Mouse (Mus musculus) embryo, embryonic 10 days (tissue): Measurements from ENCODE around the gene Myom3.

Experiments
- DNase-seq: peaks from one replicate; pipeline ENCODE4 v3.0.0-alpha.2; 2015; ENCODE audit warnings: low spot score

Myom3 gene

DNA sequence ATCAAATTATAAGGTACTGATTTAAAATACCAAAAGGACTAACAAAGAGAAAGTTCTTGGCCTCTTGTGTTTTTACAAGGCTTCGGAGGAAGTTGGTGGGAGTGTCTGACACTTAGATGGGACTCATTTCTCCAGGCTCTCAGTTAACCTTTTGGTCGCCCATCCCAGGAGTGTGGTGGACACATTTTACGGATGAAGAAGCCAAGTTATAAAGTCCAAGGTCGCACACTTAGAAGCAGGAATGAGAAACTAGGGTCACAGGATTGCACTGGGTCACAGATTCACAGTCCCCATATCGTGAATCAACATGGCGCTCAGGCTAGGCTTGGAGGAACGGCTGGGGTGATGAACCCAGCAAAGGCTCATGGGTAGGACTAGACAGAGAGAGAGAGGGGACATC lies 2.1 kb downstream of the Myom3 start:
- no peak for DNase-seq

DNA sequence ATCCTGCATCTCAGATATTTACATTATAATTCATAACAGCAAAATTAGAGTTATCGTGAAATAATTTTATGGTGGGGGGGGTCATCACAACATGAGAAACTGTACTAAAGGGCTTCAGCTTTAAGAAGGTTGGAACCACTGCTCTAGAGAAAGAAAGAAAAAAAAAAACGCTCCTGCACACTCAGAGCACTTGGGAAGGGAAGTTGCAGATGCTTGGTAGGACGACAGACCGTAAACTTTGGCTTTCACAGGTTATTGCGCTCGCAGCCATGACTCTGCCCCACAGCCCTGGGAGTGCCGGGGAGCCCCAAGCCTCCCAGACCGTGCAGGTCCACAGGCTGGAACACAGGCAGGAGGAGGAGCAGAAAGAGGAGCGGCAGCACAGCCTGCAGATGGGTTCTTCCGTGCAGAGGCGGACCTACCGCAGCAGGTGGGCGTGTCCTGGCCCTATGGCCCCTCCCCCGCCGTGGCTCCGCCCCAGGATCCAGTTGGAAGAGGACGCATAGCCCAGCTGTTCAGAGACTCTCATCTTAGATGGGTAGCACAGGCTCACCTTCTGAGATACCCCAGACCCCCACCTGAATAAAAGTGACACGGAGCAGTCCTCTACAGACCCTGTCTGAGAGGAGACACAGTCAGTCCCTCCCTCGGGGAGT lies 2.9 kb downstream of the Myom3 start:
- DNase-seq, result peak; percentile 86

DNA sequence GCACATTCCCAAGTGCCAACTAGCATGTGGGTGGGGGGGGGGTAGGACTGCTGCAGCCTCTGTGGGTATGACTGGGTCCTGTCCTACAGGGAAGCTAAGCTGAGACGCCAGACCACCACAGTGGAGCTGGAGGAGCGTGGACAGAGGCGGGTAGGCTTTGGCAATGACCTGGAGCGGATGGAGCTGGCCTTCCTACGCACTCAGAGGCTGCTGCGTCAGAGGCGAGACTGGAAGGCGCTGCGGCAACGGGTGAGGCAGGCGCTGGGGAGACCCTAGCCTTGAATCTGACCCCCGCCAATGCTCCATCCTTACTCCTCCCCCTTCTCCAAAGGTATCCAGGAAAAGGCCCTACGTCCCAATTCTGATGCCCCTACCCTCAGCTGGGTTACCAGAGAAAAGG lies 5.2 kb downstream of the Myom3 start:
- no peak for DNase-seq

DNA sequence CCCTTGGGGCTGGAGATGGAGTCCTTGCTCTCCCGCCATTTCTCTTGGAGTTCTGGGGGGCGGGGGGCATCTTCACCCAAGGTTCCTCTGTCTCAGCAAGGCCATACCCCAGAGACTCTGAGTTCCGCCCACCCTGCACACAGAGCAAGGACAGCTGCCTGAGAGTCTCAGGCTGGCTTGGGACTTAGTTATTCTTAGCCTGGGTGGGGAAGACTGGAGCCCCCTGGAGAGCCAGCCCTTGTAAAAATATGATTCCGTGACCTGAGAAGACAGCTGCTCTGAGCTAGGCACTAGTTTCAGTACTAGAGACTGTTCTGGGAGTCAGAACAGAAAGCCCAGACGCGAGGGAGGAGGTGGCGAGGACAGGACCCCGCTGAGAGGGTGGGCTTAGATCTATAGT lies 6.2 kb downstream of the Myom3 start:
- no peak for DNase-seq

DNA sequence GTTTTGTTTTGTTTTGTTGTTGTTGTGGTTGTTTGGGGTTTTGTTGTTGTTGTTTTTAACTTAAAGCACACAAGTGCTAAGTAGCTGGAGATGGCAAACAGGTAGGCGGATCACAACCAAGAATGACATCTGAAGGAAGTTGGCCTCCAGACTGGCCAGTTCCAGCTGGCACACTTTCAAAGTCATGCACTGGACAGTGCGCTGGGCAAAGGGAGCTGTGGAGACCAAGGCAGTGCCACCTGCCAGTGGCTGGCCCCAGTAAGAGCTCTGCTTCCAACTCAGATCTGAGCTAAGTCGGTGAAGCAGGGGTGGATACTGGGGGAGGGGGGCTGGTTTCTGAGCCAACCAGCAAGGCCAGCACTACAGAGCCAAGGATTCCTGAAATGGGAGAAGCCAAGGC lies 7.5 kb downstream of the Myom3 start:
- no peak for DNase-seq

DNA sequence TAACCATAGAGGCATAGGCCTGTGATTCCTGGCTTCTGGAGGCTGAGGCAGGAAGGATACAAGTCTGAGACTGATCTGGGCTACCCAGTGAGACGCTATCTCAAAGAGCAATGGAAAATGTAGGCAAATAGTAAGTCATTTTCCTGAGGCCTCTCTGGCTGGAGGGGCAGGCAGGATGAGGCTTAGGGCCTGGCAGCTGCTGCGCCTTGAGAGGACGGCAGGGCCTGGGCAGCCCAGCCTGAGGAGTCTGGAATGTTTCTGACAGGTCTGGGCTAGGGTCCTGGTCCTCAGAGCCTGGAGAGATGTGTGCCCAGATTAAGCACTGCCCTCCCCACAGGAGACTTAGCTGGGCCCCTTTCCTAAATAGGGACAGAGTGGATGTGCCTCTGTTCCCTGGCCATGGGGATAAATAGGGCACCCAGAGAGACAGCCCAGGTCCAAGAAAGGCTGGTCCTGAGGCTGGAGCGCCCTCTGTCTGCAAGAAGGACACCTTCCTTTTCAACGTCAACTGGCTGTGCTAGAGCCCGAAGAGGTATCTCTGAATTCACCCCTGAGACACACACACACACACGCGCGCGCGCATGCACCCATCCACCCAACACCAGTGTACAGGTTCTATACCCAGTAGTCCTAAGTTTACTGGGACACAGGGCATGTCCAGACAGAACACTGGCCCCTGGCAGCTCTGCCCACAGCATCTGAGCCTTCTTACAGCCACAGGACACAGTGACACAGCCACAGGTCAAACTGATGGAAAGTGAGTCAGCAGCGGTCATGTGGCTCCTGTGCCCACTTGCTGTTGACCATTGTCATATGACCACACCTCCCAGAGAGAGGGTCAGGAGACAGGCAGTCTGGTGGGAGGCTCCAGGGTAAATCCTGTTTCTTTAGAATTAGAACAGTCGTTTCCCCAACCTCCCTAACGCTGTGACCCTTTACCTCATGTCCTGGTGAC lies 9.3 kb downstream of the Myom3 start:
- DNase-seq, result peak; percentile 69

DNA sequence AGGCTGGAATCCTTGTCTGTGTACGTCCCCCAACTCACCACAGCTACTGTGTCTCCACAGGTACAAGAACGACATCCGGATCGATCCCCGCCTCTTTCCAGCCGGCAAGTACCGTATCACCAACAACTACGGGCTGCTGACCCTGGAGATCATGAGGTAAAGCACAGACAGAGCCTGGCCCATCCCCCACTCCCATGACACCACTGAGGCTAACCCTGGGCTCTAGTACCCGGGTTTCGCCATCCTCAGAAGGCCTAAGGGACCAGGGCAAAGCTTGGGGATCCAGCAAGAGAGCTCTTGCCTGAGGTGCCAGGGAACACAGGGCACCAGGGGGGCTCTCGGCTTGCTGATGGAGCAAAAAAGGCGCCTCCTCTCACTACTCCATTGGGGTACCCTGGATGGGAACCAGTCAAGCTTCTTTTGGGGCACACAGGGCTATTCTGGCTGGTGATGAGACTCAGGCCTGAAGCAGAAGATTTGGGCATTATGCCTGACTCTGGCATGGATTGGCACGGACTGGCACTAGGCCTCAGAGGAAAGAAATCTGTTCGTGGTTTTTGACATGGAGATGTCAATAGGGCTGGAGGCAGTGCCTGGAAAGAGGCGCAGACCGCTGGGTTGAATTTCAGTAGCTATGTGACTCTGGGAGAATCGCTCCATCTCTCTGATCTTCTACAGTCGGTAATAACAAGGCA lies 11.2 kb downstream of the Myom3 start:
- no peak for DNase-seq

DNA sequence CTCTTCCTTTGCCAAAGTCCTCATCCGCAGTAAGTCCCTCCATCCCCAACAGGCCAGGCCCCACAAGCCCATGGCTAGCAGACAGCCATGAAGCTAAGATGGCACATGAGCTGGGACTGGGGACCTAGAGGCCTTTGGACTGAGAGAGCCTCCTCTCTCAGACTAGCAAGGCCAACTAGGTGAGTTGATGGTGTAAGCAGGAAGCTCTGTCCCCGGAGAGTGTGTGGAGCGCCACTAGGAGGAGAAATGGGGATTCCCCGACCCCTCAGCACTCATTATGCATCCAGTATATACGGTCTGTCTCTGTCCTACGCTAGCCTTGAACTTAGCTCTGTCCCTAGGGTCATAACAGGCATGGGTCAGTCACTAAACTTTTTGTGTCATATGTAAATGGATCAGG lies 12.1 kb downstream of the Myom3 start:
- DNase-seq, result no peak

DNA sequence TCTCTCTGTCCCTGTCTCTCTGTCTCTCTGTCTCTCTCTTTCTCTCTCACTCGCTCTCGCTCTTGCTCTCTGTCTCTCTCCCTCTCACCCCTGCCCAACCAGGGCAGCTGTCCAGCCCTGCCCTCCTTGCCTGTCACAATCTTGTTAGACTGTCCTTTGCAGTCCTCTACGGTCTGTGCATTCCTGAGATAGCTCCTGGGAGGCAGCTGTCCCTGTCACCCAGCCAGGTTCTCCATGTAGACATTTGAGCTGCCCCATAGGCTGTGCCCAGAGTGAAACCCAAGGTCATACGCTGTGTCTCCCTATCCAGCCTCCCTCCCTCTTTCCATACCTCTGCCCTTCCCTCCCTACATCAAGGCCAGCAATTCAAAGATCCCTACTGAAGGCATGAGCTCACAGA lies 13.2 kb downstream of the Myom3 start:
- DNase-seq, result no peak

DNA sequence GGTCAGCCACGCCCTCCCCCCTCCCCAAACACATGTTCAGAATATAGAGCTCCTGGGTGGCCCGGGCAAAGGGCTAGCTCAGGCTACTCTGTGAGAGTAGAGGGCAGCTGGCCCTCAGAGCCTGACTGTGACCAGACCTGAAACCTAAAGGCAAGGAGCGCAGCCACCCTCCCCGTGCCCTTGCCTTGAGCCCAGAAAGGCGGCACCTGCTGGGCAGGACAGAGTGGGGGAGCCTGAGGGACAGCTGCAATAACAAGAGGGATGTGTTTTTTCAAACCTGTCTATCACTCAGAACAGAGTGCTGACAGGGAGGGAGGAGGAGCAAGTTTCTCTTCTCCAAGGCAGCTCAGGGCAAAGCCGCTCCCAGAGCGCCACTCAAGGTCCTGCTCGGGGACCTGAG lies 15.0 kb downstream of the Myom3 start:
- peak; percentile 38 for DNase-seq

DNA sequence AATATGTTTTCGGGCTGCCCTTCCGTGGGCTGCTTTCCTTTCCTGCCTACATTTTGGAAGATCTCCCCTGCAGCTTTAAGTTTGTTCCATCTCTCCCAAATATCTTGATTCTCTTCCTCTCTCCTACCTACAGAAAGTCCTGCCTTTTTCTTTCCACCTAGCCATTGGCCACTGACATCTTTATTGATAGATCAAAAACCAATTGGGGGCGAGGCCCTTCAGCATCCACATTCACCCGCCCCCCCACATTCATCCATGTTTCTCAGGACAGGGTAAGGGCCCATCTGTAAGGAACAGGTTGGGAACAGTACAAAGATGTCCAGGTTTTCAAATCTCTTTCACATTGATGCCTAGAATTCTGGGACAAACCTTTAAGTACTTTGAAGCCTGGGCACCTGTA lies 17.3 kb downstream of the Myom3 start:
- DNase-seq, result no peak

DNA sequence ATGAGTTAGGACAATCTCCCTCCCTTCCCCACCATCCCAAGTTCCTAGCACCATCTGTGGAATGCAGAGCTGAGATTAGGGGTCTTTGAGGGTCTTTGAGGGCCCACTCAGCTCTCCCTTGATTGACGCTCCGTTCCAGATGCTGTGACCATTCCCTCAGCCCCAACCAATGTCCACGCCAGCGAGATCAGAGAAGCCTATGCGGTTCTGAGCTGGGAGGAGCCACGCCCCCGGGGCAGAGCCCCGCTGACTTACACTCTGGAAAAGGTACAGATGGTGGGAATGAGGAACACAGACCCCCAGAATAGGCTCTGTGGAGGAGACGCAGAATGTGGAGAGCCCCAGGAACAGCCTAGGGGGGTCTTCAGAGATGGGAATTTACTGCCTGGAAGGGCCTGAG lies 20.1 kb downstream of the Myom3 start:
- DNase-seq, result no peak

DNA sequence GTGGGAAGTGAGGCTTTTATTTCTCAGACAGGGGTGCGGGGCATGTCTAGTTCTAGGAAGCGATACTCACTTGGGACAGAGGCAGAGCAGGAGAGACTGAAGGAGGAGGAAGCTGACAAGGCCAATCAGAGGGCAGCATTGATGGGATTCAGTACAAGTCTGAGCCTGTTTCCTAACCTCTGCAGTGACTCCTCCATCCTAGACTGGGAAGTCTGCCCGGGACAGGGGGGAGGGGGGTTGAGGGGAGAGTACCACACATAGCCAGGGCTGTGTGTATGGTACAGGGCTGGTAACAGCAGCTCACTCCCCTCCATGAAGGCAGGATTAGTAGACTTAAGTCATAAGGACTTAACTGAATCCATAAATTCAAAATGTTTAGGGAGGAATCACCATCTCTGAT lies 20.7 kb downstream of the Myom3 start:
- DNase-seq, result no peak

DNA sequence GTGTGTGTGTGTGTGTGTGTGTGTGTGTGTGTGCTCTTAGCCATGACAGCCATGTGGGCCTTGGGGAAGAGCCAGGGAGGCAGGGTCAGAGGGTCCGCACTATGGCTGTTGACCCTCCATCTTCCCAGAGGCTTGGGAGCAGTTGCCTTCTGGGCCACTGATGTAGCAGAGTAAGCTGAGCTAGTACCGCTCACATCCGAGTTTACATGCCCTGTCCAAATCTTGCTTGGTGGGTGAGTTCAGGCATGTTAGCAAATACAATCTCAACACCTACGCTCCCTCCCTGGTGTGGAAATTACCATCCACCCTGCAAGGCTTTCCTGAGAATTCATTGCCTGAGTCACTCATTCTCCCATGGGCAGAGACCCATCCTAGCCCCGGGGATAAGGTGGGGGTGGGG lies 21.8 kb downstream of the Myom3 start:
- DNase-seq, result no peak

DNA sequence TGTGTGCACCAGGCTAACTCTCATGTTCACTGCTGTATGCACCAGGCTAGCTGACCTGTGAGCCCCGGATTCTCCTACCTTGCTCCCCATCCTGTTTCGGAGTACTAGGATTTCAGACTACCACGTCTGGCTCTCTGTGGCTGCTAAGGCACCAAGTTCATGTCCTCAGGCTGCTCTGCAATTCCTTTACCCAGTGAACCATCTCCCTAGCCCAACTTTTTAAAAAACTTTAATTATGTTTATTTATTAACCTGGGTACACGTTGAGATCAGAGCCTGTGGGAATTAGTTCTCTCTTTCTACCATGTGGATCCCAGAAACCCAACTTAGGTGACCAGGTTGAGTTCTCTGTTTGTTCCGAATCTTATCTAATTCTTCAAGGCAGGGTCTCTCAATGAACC lies 27.1 kb downstream of the Myom3 start:
- no peak for DNase-seq

DNA sequence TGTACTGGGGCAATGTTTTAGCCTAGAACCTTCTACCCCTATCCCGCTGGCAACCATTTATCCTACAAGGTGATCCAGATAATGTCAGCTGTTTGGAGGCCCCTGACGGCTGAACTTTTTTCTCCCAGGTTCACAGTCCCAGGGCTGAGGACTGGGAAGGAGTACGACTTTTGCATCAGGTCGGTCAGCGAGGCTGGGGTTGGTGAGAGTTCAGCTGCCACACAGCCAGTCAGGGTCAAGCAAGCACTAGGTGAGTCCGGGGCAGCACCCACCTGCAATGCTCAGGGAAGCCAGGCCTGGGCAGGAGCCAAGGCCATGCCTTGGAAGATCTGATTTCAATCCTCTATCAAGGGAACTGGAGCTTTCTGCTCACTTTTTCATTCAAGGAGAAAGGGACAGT lies 27.8 kb downstream of the Myom3 start:
- no peak for DNase-seq

DNA sequence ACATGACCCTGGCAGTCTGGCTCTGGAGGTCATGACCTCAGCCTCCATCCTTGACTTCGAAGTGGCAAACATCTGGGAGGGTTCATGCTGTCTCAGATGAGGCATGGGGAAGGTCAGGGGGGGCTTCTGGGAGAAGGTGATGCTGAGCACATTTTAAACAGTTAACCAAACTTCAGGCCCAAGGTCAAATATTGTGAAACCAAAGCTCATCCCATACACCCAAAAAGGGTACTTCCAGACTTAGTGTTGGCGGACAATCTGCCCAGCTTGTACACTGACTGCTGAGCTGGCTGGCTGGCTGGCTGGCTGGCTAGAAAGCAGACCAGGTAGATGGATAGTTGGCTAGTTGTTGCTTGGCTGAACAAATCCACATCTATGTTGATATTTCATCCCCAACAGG lies 29.6 kb downstream of the Myom3 start:
- DNase-seq, result no peak

DNA sequence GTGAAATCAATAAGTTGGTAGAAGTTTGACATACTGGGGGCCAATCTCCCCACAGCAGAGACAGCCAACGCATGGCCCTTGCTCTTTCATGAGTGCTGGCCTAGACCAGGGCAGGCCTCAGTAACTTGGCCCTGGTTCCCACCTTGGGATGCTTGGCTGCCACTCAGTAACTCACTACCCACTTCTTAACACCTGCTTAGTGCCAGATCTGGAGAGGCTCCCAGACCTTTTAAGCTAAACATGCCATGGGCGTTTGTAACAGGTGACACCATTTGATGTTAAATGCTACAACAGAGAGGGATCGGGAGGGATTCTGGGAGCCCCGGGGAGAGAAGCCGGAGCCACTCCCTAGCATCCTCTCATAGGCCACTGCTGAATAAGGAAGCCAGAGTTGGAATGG lies 33.3 kb downstream of the Myom3 start:
- DNase-seq, result no peak

DNA sequence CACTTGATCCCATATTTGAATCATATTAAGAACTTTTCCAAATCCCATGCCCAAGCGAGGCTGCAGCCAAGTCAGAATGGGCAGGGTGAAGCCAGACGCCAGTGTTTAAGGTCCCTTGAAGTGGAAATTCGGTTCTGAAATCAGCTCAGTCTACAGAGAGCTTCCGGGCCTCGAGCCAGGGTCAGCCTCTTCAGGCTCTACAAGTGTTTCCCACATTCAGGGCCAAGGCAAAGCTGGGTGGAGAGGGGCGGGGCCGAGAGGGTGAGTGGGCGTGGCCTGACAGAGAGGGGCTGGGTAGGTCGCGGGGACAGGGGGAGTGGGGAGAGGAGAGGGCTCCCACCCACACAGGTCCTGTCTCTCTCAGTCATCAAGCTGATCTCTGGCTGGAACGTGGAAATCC lies 38.4 kb downstream of the Myom3 start:
- no peak for DNase-seq

DNA sequence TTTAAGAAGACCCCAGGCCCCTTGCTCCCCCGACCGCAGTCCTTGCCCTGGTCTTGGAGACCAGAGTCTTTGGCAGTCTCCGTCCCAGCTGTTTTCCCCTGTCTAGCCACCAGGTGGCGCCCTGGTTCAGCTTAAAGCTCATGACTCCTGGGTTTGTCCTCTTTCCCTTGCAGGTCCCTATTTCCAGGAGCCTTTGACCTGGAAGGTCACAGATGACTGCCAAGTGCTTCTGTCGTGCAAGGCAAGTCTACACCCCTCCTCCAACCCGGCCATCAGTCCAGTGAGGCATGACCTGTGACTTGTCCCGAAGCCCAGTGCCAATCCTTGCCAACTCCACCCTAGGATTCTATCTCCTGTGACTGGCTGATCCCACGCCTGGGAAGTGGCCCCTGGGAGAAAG lies 42.0 kb downstream of the Myom3 start:
- peak; percentile 94 for DNase-seq

DNA sequence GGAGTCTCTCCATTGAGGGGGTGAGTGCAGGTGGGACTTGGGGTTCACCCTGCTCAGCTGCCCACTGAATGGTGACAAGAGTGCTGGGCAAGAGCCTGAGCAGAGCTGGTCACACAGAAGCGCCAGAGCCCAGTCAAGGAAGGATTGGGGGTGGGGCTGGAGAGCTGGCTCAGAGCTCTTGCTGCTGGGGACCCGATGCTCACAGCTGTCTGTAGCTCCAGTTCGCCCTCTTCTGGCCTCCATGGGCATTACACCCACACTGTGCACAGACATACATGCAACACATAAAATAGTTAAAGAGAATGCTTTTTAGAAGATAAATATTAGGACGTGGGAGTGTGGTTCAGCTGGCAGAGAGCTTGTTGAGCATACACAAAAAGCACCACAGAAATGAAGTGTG lies 43.8 kb downstream of the Myom3 start:
- DNase-seq, result peak; percentile 33

DNA sequence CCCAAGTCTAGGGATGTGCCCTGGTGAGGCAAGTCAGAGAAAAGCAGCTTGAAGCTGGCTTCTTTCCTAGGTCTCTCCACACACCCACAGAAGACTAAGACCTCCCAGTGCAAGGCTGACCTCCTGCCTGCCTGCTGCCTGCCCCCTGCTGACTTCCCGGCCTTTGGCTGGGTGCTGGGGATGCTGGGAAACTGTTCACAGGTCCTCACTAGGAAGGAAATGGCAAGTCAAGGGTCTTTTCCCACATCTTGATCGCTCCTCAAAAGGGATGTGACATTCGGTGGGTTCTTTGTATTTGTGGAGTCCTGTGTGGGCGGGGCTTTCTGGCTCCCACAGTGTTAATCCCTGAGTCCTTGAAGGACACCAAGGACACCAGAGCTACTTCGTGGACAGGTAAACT lies 44.7 kb downstream of the Myom3 start:
- DNase-seq, result no peak

DNA sequence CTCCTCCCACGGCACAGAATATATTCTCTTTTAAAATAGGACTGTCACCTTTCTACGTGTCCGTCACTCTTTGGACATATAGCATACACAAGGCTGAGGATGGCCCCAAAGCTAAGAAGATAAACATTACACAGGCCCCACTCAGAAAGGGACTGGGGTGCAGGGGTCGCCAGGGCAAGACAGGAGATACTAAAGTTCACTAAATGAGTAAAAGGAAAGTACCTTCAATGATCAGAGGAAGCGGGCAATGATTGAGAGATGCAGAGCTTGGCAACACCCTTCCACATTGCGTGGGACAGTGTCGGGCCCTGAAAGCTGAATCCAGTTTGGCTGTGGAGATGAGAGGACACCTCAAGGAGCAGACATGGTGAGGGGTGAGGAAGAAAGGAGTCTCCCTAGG lies 55.4 kb downstream of the Myom3 start:
- no peak for DNase-seq
